Mouse (Mus musculus): ENCODE measurements at regions not wholly inside any gene's neighbourhood (a gene's known extent, or its start where the extent isn't known, plus 50 kb on each side); places are given as distances from the start of the nearest gene placed in this dataset.

DNA sequence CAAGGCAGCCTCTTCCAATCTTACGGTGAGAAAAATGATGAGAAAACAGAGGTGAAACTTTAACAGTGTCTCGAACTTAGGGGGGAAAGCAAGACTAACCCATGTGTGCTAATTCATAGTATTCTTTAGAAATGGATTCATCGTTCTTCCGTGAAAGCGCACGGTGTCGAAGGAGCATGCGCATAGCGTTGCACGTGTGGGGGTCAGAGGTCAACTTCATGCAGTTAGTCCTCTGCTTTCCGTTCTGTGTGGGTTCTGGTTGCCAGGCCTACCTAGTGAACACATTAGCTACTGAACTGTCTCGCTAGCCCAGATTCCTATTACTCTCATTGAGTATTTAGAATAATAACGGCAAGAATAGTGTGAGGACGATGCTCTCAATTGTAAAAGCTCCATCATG lies 74.7 kb upstream of the Kcnk2 start:
- DNase-seq (ENCODE audit: low read depth, low spot score): no peak

DNA sequence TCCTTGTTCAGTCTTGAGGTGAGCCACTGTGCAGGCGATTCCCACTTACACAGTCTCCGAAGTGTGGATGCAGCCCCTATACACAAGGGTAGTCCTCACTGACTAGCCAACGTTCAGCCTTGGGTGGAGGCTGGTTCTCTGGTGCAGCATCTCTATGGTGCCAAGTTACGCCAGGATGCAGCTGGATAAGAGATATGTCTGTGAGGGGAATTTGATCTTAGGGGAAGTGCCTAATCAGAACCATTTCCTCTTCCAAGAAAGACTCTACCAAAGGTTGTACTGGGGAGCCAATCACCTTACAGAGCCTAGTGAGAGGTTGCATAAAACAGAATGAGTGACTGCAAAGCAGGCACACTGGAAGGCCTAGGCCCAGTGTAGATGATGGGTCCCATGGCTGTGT lies 71.0 kb upstream of the Kcnk2 start:
- DNase-seq (ENCODE audit: low read depth, low spot score): no peak

GRCm38 (mm10) chr1:189458421-189458820 lies 56.3 kb upstream of the Kcnk2 start:
- DNase-seq (ENCODE audit: low read depth, low spot score): no peak
